Mouse (Mus musculus) ES-Bruce4 (cell line): ENCODE measurements around the gene 1700017N19Rik. TPM values are rescaled to one million over a fixed set of nuclear protein-coding genes. Genes with fewer than 3 reads are reported as not detected.
"Not testable (repeated sequence)": the region's sequence is repeated elsewhere in the genome, so short reads cannot be mapped to it uniquely, and the experiment has no call there.

ENCODE experiments used
- H3K27ac ChIP-seq: 2 replicates; pipeline ENCODE4 v1.5.1; 2012; ENCODE audit warnings: low read length, inconsistent platforms; ENCODE audit not compliant: insufficient read depth
- H3K27me3 ChIP-seq: 2 replicates; pipeline ENCODE4 v1.6.1; 2012; ENCODE audit warnings: mild to moderate bottlenecking, low read length, inconsistent platforms; ENCODE audit not compliant: control insufficient read depth, poor library complexity, insufficient read depth, severe bottlenecking
- H3K36me3 ChIP-seq: 2 replicates; pipeline ENCODE4 v1.6.1; 2012; ENCODE audit warnings: inconsistent platforms, mild to moderate bottlenecking, low read length, moderate library complexity; ENCODE audit not compliant: control insufficient read depth, poor library complexity, insufficient read depth, severe bottlenecking
- H3K4me1 ChIP-seq: one replicate; pipeline ENCODE4 v1.8.1; 2011; ENCODE audit warnings: low read length; ENCODE audit not compliant: control insufficient read depth, insufficient read depth
- H3K4me3 ChIP-seq: 2 replicates; pipeline ENCODE4 v1.5.1; 2011; ENCODE audit warnings: low read depth, mild to moderate bottlenecking, low read length
- H3K9ac ChIP-seq: 2 replicates; pipeline ENCODE4 v1.6.1; 2012; ENCODE audit warnings: low read depth, mild to moderate bottlenecking, inconsistent platforms; ENCODE audit not compliant: poor library complexity, severe bottlenecking
- H3K9me3 ChIP-seq: replicated peaks from 2 replicates; pipeline ENCODE4 v1.6.1; 2012; ENCODE audit warnings: mild to moderate bottlenecking, low read length, inconsistent platforms; ENCODE audit not compliant: control insufficient read depth, poor library complexity, insufficient read depth, severe bottlenecking
- CTCF ChIP-seq: IDR thresholded peaks from one replicate; pipeline ENCODE4 v1.8.1; 2011; ENCODE audit warnings: low read depth, low read length
- EP300 ChIP-seq: IDR thresholded peaks from 2 replicates; pipeline ENCODE4 v1.6.1; 2011; ENCODE audit warnings: low read depth, low read length; ENCODE audit not compliant: insufficient read depth
- POLR2A ChIP-seq: IDR thresholded peaks from one replicate; pipeline ENCODE4 v1.8.1; 2011; ENCODE audit warnings: low read length; ENCODE audit not compliant: insufficient read depth
- polyA plus RNA-seq: library from polyadenylated mRNA; stranded (reverse); fragments of >200 nt; gene quantifications from 2 replicates; pipeline ENCODE4 v1.2.4, GENCODE M21; 2011; ENCODE audit warnings: low read depth; ENCODE audit not compliant: missing spikeins, insufficient read depth, insufficient read length

Gene 1700017N19Rik
- polyA plus RNA-seq: not detected in 2 replicates

- TF ChIP-seq EP300 (no peak), CTCF (no peak), POLR2A (no peak)
- Histone ChIP-seq H3K27ac (no peak within 1 kb of the TSS), H3K9ac (no peak within 1 kb of the TSS)
Measured at GRCm38 (mm10) chr10:100590323-100590722, at the start of gene 1700017N19Rik, which contains the start of gene 4930430F08Rik. Gene 1700017N19Rik (plus strand): TSS chr10:100590484. Gene 4930430F08Rik (minus strand): TSS chr10:100590423.

GRCm38 (mm10) chr10:100556566-100557175 is 33.6 kb upstream of the 1700017N19Rik start:
- H3K27me3 ChIP-seq: no peaks in the 10 kb centered on the region
- H3K9ac ChIP-seq: no peak overlapping the region
- no peak overlapping the region for H3K4me3 ChIP-seq
- no peaks in the 10 kb centered on the region for H3K9me3 ChIP-seq
- no peaks in the 10 kb centered on the region for H3K4me1 ChIP-seq
- no peak for TF ChIP-seq POLR2A
- no peak for TF ChIP-seq EP300
- no peak for TF ChIP-seq CTCF
- no peaks in the 10 kb centered on the region; the same call in 1 of the 2 replicates for H3K36me3 ChIP-seq
- no peak overlapping the region for H3K27ac ChIP-seq

More at GRCm38 (mm10) chr10:100590323-100590722, at the start of gene 1700017N19Rik, which contains the start of gene 4930430F08Rik:
- H3K4me3 ChIP-seq: no peak within 1 kb of the TSS
- no peaks in the 10 kb centered on the region for H3K27me3 ChIP-seq
- peaks cover 6% of the 10 kb centered on the region; the same call in 1 of the 2 replicates for H3K36me3 ChIP-seq
- peaks cover 14% of the 10 kb centered on the region for H3K9me3 ChIP-seq
- no peaks in the 10 kb centered on the region for H3K4me1 ChIP-seq

- H3K4me3 ChIP-seq, H3K36me3 ChIP-seq, H3K27ac ChIP-seq, H3K27me3 ChIP-seq, H3K9ac ChIP-seq, H3K4me1 ChIP-seq, H3K9me3 ChIP-seq: not testable (repeated sequence)
Measured at GRCm38 (mm10) chr10:100560194-100560883, 29.9 kb upstream of the 1700017N19Rik start.

- Histone ChIP-seq H3K9ac (no peak overlapping the region), H3K36me3 (no peaks in the 10 kb centered on the region; the same call in 1 of the 2 replicates), H3K4me1 (no peaks in the 10 kb centered on the region), H3K4me3 (no peak overlapping the region), H3K27me3 (no peaks in the 10 kb centered on the region), H3K27ac (no peak overlapping the region), H3K9me3 (no peaks in the 10 kb centered on the region)
- no peak for TF ChIP-seq POLR2A
- TF ChIP-seq CTCF: no peak
- no peak for TF ChIP-seq EP300
Measured at GRCm38 (mm10) chr10:100564112-100564511, 26.2 kb upstream of the 1700017N19Rik start.

- H3K4me1 ChIP-seq: no peaks in the 10 kb centered on the region
- no peak overlapping the region for H3K4me3 ChIP-seq
- H3K9me3 ChIP-seq: peaks cover 5% of the 10 kb centered on the region
- H3K36me3 ChIP-seq: peaks cover 13% of the 10 kb centered on the region
- no peak overlapping the region for H3K27ac ChIP-seq
- TF ChIP-seq EP300 (no peak), CTCF (no peak), POLR2A (no peak)
- no peaks in the 10 kb centered on the region for H3K27me3 ChIP-seq
- H3K9ac ChIP-seq: no peak overlapping the region
Measured at GRCm38 (mm10) chr10:100571707-100572106, 18.6 kb upstream of the 1700017N19Rik start.

- Histone ChIP-seq H3K9me3 (peaks cover 24% of the 10 kb centered on the region), H3K27ac (no peak overlapping the region), H3K36me3 (peaks cover 21% of the 10 kb centered on the region), H3K4me1 (no peaks in the 10 kb centered on the region), H3K4me3 (no peak overlapping the region), H3K9ac (no peak overlapping the region), H3K27me3 (no peaks in the 10 kb centered on the region)
- TF ChIP-seq CTCF (no peak), EP300 (no peak), POLR2A (no peak)
Measured at GRCm38 (mm10) chr10:100574505-100575149, 15.7 kb upstream of the 1700017N19Rik start.
